Mouse (Mus musculus) layer of hippocampus, adult 2 months (tissue): Measurements from ENCODE around the gene Hmgcl. TPM values are rescaled to one million over a fixed set of nuclear protein-coding genes. Genes with fewer than 3 reads are reported as not detected.

Experiments used
- DNase-seq, 2 experiments: peaks; one replicate each; pipeline ENCODE4 v3.0.0; 2022; ENCODE audit warnings: low spot score in 2 of 2
- H3K27ac ChIP-seq: fragments of 200-600 bp; 2 replicates; pipeline ENCODE4 v1.8.1; 2022
- H3K4me3 ChIP-seq: fragments of 200-600 bp; 2 replicates; pipeline ENCODE4 v1.8.1; 2022; ENCODE audit warnings: mild to moderate bottlenecking
- CTCF ChIP-seq: fragments of 200-600 bp; conservative IDR thresholded peaks from 2 replicates; pipeline ENCODE4 v1.8.1; 2022; ENCODE audit warnings: antibody characterized with exemption, mild to moderate bottlenecking, moderate library complexity
- total RNA-seq, 2 experiments: library from RNA; stranded (reverse); gene quantifications; 2 replicates each; pipeline ENCODE4 v1.2.3; 2021

Gene Hmgcl
- total RNA-seq, 2 experiments from 2014 or later, result 35.2 to 36.1 TPM

DNA sequence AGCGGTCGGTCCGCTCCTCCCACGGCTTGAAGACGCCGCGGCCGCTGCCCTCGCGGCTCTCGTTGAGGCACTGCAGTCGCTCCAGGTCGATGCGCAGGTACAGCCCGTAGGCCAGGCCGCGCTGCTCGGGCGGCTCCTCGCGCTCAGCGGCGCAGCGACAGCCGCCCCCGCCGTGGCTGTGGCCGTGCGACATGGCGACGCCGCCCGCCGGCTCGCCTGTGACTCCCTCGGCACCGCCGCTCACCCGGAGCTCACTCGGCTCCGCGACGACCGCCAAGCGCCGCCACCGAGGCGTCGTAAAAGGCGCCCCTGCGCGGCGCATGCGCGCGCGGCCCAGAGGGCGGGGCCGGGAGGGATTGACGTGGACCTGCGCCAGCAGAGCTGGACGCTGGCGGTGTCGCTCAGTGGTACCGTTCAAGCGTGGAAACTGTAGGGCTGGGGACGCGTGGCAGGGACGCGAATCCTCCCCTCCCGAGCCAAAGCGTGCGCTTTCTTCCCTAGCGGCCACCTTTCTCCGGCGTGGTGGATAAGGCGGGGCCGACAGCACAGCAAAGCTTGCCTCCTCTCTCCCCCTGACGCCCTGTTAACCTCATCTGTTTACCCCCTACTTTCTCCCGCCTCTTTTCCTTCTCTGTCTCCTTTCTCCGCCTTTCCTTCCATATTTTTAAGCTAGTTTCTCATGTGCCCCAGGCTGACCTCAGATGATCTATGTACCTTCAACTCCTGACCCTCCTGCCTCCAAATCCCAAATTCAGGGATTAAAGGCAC is 40.9 kb downstream of the Hmgcl start, which contains the start of gene Pithd1:
Gene Pithd1 (minus strand): TSS at position 322 of the 768 bp plus-strand sequence.
- H3K4me3 ChIP-seq, result peak within 1 kb of the TSS; percentile 77
- peak; percentile 56 for TF ChIP-seq CTCF
- DNase-seq, result peak; percentile 90
- H3K27ac ChIP-seq, result peak within 1 kb of the TSS; percentile 96

DNA sequence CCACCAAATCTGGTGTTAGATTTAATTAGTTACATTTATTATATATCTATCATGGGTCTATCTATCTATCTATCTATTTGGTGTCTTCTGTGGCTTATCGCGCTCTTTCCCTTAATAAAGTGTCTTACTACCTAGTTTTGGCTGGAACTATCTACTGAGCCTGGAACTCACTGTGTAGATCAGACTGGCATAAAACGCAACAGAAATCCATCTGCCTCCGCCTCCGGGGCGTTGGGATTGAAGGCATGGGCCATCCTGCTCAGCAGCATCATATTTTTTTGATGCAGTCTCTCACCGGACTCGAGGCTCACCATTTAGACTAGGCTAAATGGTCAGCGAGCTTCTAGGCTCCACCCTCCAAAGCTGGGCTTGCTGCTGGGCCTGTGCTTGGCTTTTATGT is 41.5 kb downstream of the Hmgcl start:
- DNase-seq, result peak in 1 of 2 experiments; percentile 32
- peak overlapping the region; percentile 96 for H3K27ac ChIP-seq
- TF ChIP-seq CTCF, result no peak
- peak overlapping the region; percentile 77 for H3K4me3 ChIP-seq

DNA sequence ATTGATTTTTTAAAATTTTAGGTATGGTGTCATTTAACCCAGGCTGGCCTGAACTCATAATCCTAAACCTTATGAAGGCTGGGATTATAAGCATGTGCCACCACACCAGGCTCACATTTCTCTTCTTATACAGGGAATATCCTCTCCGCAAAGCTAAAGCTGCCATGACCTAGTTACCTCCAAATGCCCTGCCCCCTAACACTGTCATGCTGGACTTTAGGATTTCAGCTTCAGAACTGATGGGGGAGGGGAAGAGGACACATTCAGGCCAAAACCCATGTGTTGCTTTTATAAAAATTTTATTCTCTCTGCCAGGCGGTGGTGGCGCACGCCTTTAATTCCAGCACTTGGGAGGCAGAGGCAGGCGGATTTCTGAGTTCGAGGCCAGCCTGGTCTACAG is 47.7 kb downstream of the Hmgcl start:
- no peak overlapping the region for H3K4me3 ChIP-seq
- no peak for DNase-seq
- H3K27ac ChIP-seq, result no peak overlapping the region
- TF ChIP-seq CTCF, result no peak

DNA sequence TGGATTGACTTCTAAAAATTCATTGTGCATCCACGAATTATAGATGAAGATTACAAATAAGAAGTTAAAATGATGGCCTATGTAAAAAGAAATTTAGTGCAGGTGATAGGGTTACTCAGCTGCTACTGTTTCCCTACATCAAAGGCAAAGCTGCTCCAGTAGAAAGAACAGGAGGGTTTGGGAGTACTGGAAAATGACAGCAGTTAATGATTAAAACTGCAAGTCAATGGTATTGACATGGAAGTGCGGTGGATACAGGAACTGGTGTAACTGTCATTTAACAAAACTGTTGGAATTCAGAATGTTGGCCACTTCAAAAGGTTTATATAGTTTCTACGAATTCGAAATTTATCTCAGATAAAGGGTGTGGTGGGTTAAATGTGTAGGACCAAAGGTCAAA is 48.9 kb downstream of the Hmgcl start:
- DNase-seq, result no peak
- Histone ChIP-seq H3K4me3 (no peak overlapping the region), H3K27ac (no peak overlapping the region)
- no peak for TF ChIP-seq CTCF

DNA sequence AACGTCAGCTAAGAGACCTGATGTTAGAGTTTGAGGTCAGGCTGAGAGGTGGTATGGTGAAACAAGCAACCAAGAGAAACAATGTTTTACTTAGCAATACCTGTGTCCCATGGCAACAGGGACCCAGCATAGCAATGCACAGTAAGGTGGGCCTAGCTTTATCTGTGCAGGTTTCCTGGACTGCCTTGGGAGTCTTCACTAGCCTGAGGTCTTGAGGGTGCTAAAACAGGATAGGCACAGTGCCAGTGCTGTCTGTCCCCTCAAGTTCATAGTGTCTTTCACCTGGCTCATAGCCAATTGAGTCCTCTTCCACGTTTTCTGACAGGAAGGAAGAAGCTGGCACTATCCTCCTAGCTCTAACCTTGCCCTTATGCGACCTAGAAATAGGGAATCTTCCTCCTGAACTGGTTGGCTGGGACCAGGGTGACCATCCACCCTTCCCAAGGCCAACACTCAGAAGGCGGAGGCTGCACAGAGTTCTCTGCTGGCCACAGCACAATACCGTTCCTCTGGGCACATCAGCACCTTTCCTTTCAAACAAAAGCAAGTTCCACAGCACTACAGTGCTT is 57.9 kb downstream of the Hmgcl start:
- DNase-seq, result no peak
- H3K27ac ChIP-seq, result no peak overlapping the region
- no peak overlapping the region for H3K4me3 ChIP-seq
- no peak for TF ChIP-seq CTCF

DNA sequence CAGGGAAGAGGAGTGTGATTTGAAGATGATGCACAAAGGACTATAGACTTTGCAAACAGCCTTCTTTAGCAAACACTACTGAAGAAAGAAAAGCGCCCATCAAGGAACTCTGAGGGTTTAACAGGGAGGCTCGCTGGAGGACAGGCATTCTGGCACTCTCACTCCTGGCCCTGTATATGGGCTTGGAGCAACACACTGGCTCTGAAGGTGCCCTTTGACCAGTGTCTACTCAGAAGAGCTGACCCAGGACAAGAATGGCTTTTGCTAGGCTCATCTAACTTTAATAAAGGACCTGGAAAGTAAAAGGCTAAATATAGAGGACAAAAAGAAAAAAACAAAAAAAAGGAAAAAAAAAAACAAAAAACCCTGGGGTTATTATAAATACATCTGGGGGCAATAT is 58.7 kb downstream of the Hmgcl start:
- no peak overlapping the region for H3K4me3 ChIP-seq
- no peak overlapping the region for H3K27ac ChIP-seq
- DNase-seq, result no peak
- TF ChIP-seq CTCF, result no peak

DNA sequence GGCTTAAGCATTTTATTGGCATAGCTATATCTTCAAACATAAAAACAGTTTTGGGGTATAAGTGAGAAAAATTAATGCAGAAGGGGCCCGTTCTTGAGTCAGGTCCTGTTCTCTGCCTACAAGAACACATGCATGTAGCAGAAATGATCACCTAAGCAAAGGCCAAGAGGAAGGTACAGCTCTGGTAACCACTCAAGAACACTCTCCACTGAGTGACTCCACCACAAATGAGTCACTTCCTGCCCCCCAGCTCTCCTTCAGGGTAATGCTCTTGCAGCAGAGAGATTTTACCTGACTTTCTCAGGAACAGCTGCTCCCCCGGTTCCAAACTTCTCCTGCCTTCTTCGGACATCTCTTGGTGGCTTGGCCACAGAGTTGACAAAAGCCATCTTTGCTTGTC is 60.6 kb downstream of the Hmgcl start:
- H3K4me3 ChIP-seq, result no peak overlapping the region
- DNase-seq, result no peak
- TF ChIP-seq CTCF, result no peak
- H3K27ac ChIP-seq, result no peak overlapping the region

DNA sequence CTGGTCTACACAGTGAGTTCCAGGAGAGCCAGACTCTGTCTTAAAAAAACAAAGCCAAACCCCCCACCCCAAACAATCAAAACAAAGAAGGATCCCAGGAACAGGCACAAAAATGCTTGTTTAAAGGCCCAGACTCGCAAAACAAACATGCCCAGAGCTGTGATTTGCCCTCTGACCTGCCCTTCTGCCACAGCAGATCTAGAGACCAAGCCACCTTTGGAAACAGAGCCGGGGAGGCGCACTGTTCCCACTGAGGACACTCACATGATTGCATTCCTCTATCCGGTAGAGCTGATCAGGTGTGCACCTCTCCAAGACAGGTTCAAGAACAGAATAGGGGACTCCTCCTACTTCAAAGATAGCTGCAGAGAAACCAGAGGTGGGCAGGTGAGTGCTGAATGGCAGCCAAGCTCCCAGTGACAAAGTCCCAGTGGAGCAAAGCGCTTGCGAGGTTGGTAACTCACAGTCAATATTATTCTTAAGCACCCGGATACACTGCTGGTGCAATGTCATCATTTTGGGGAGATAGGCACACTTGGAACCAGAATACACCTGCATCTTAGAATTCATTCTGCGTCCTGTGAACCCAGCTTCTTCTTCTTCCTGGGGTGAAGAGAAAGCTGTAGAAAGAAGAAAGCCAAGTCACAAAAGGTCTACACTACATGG is 62.7 kb downstream of the Hmgcl start:
- no peak overlapping the region for H3K4me3 ChIP-seq
- TF ChIP-seq CTCF, result no peak

DNA sequence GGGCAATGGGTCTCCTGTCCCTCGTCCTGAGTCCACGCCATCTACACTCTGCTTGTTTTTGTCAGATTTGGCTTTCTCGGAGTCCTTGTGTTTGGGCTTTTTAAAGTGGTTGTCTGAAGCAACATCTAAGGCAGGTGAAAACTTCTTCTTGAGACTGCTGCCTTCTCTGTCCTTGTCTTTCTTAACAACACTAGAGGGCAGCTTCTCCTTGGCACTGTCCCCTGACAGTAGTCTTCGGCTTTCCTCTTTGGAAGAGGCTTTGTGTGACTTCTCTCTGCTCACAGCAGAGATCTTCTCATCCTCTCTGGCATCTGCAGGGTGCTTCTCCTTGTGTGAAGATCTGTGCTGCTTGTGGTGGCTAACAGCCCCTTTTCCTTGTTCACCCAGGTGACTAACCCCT is 64.3 kb downstream of the Hmgcl start:
- Histone ChIP-seq H3K27ac (no peak overlapping the region), H3K4me3 (no peak overlapping the region)
- TF ChIP-seq CTCF, result 0 out of 2 replicates have a peak, but pooled peaks have one; percentile 18
- no peak for DNase-seq

More for the DNA sequence above, 62.7 kb downstream of the Hmgcl start:
- no peak for DNase-seq
- no peak overlapping the region for H3K27ac ChIP-seq

Other genes starting within 250 kb of the Hmgcl start
- under 1 TPM; 0.12 to 0.13 TPM for gene Il22ra1, start 218.3 kb upstream of the Hmgcl start, total RNA-seq
- under 1 TPM; 0.56 to 0.76 TPM for gene Myom3, start 186.7 kb upstream of the Hmgcl start, total RNA-seq
- gene Srsf10, start 90.7 kb upstream of the Hmgcl start, total RNA-seq, result 10 to 100 TPM; 82.6 to 94.2 TPM
- gene Pnrc2, start 72.6 kb upstream of the Hmgcl start, total RNA-seq, result 10 to 100 TPM; 52.7 to 54.8 TPM
- gene Cnr2, start 51.1 kb upstream of the Hmgcl start, total RNA-seq, result under 1 TPM in 1 of 2 experiments, not detected in 1; 0.12 TPM
- 10 to 100 TPM; 39.4 to 39.7 TPM for gene Fuca1, start 25.7 kb upstream of the Hmgcl start, total RNA-seq
- 10 to 100 TPM; 22.6 to 23.8 TPM for gene Gale, start 17.3 kb downstream of the Hmgcl start, total RNA-seq
- 100 to 1,000 TPM in 1 of 2 experiments, 10 to 100 TPM in 1; 95.3 to 103 TPM for gene Lypla2, start 26.2 kb downstream of the Hmgcl start, total RNA-seq
- 10 to 100 TPM; 80.6 to 86.0 TPM for gene Pithd1, start 40.8 kb downstream of the Hmgcl start, total RNA-seq
- gene Eloa, start 75.3 kb downstream of the Hmgcl start, total RNA-seq, result 10 to 100 TPM; 27.3 to 28.5 TPM
- 100 to 1,000 TPM; 291 to 317 TPM for gene Rpl11, start 107.0 kb downstream of the Hmgcl start, total RNA-seq
- 10 to 100 TPM; 45.1 to 47.4 TPM for gene Id3, start 197.0 kb downstream of the Hmgcl start, total RNA-seq
- gene E2f2, start 225.9 kb downstream of the Hmgcl start, total RNA-seq, result 1 to 10 TPM in 1 of 2 experiments, under 1 TPM in 1; 0.74 to 1.5 TPM